In genomic region chr10:35151309-35151708, GRCm38 (mm10) we compare ENCODE assay signal across 4 mouse cellular contexts.
A peak's percentile ranks its signal among the peaks of the same experiment; 100 is the strongest.
DNase-seq lines count a peak whose midpoint lies in the region.
"Not testable (repeated sequence)": the region's sequence is repeated elsewhere in the genome, so short reads cannot be mapped to it uniquely, and the experiment has no call there.

No protein-coding gene starts in this region.

- peak overlapping the region in 1 of 2 experiments; percentile 8; a peak in 2 of 4 replicates for H3K4me3 ChIP-seq in ES-E14 (ENCODE audit: insufficient read depth in 1 of 2, low read depth in 1 of 2, low read length in 2 of 2, poor library complexity in 1 of 2, severe bottlenecking in 1 of 2)

- H3K9ac ChIP-seq in ES-E14 (ENCODE audit: insufficient read depth, low read depth, low read length, poor library complexity, severe bottlenecking) = not testable (repeated sequence)

- H3K9me3 ChIP-seq in ES-E14 (ENCODE audit: control insufficient read depth, insufficient read depth, low read depth, low read length) = not testable (repeated sequence)

- in situ Hi-C loops in ES-E14 (cut with MboI; ENCODE audit: low sequenced_read_pairs in 2 of 2, unreplicated experiment in 2 of 2) = not testable (repeated sequence)

- not testable (repeated sequence) for H3K4me1 ChIP-seq in ES-E14 (ENCODE audit: control insufficient read depth in 2 of 2, insufficient read depth in 2 of 2, low read length in 2 of 2, poor library complexity in 1 of 2)

- H3K27ac ChIP-seq in ES-E14 (ENCODE audit: insufficient read depth, low read depth, low read length, poor library complexity, severe bottlenecking) = peak overlapping the region; percentile 82; the same call in 1 of the 2 replicates

- H3K36me3 ChIP-seq in ES-E14 (ENCODE audit: control insufficient read depth, insufficient read depth, low read length, poor library complexity, severe bottlenecking) = not testable (repeated sequence)

- DNase-seq in ES-CJ7 (ENCODE audit: low read depth, low spot score) (peak; percentile 75), R1 (ENCODE audit: low read depth, low spot score) (peak; percentile 91), ZHBTc4 (ENCODE audit: low read depth, low spot score) (peak; percentile 82)
- DNase-seq in ES-E14 (ENCODE audit: low read depth, low spot score) = not testable (repeated sequence)
